Mouse (Mus musculus) heart, postnatal 0 days (tissue): ENCODE data around the gene Gm5134. TPM values are rescaled to one million over a fixed set of nuclear protein-coding genes. Genes with fewer than 3 reads are reported as not detected.

Experiments
- ATAC-seq: fragments of 200-750 bp; cut with Nextera tagmentation; 2 replicates; pipeline ENCODE4 v1.8.0; 2017; ENCODE audit warnings: low read depth, moderate number of reproducible peaks, moderate library complexity; ENCODE audit not compliant: insufficient read depth
- DNase-seq: peaks from one replicate; pipeline ENCODE4 v3.0.0-alpha.2; 2016; ENCODE audit warnings: low spot score
- H3K27ac ChIP-seq: fragments of 300-500 bp; sonication (generic); 2 replicates; pipeline ENCODE4 v1.5.1; 2014; ENCODE audit warnings: low read depth, mild to moderate bottlenecking
- H3K27me3 ChIP-seq: fragments of 300-500 bp; sonication (generic); 2 replicates; pipeline ENCODE4 v1.6.1; 2014; ENCODE audit warnings: low read length, mixed read lengths; ENCODE audit not compliant: control insufficient read depth, insufficient read depth
- H3K36me3 ChIP-seq: fragments of 300-500 bp; sonication (generic); replicated peaks from 2 replicates; pipeline ENCODE4 v1.6.1; 2014; ENCODE audit warnings: low read length, mixed read lengths; ENCODE audit not compliant: control insufficient read depth, insufficient read depth
- H3K4me1 ChIP-seq: fragments of 300-500 bp; sonication (generic); 2 replicates; pipeline ENCODE4 v1.6.1; 2014; ENCODE audit warnings: antibody characterized with exemption; ENCODE audit not compliant: control insufficient read depth, insufficient read depth
- H3K4me2 ChIP-seq: fragments of 300-500 bp; sonication (generic); 2 replicates; pipeline ENCODE4 v1.6.1; 2014; ENCODE audit warnings: low read depth, mild to moderate bottlenecking, low read length, moderate library complexity
- H3K4me3 ChIP-seq: fragments of 300-500 bp; sonication (generic); 2 replicates; pipeline ENCODE4 v1.5.1; 2014; ENCODE audit warnings: low read depth, low read length
- H3K9ac ChIP-seq: fragments of 300-500 bp; sonication (generic); replicated peaks from 2 replicates; pipeline ENCODE4 v1.6.1; 2014; ENCODE audit warnings: low read depth, low read length, mixed read lengths
- H3K9me3 ChIP-seq: fragments of 300-500 bp; sonication (generic); replicated peaks from 2 replicates; pipeline ENCODE4 v1.6.1; 2016; ENCODE audit warnings: low read length; ENCODE audit not compliant: control insufficient read depth
- CTCF ChIP-seq: IDR thresholded peaks from 2 replicates; pipeline ENCODE4 v1.5.1; 2016; ENCODE audit warnings: antibody characterized with exemption, control low read depth, low read depth
- EP300 ChIP-seq: IDR thresholded peaks from 2 replicates; pipeline ENCODE4 v1.6.1; 2016; ENCODE audit warnings: antibody characterized with exemption, low read depth
- WGBS: fragments of 180-500 bp; shearing (Covaris S2); extraction: QIAGEN DNeasy Blood & Tissue Kit; methylation state at CpG from one replicate; pipeline ENCODE4 v1.1.7; 2014; 5-methylcytosine and 5-hydroxymethylcytosine counted together
- polyA plus RNA-seq: library from polyadenylated mRNA; unstranded; fragments of >200 nt; fragmentation: Nextera tagmentation; extraction: Ambion mirVana; gene quantifications from 2 replicates; pipeline ENCODE4 v1.2.1, GENCODE M21; 2015
- total RNA-seq: library from RNA; depleted of rRNA; stranded (reverse); fragments of >200 nt; gene quantifications from 2 replicates; pipeline ENCODE4 v1.2.3, GENCODE M21; 2014; ENCODE audit warnings: low replicate concordance

Gm5134 gene
- total and polyA plus RNA-seq, 2 experiments from 2014 or later, result not detected

- 85% methylated on average over 10 of the region's 10 CpGs for WGBS
- no peak overlapping the region for H3K4me3 ChIP-seq
- no peak overlapping the region for H3K27ac ChIP-seq
- TF ChIP-seq EP300 (no peak), CTCF (no peak)
- DNase-seq, result no peak
- no peaks in the 10 kb centered on the region for H3K27me3 ChIP-seq
- no peak for ATAC-seq
- no peaks in the 10 kb centered on the region; the same call in 1 of the 2 replicates for H3K9me3 ChIP-seq
- no peak overlapping the region for H3K4me2 ChIP-seq
- no peaks in the 10 kb centered on the region for H3K36me3 ChIP-seq
- no peaks in the 10 kb centered on the region for H3K4me1 ChIP-seq
- H3K9ac ChIP-seq, result no peak overlapping the region
Measured at GRCm38 (mm10) chr10:75973846-75974245, 19.5 kb downstream of the Gm5134 start.

GRCm38 (mm10) chr10:75975216-75975615, 20.9 kb downstream of the Gm5134 start:
- ATAC-seq, result no peak

GRCm38 (mm10) chr10:75978119-75978834, 24.0 kb downstream of the Gm5134 start:
- Histone ChIP-seq H3K4me2 (no peak overlapping the region), H3K27ac (no peak overlapping the region), H3K4me3 (no peak overlapping the region), H3K4me1 (no peaks in the 10 kb centered on the region), H3K9me3 (no peaks in the 10 kb centered on the region), H3K27me3 (no peaks in the 10 kb centered on the region), H3K36me3 (no peaks in the 10 kb centered on the region), H3K9ac (no peak overlapping the region)
- DNase-seq (no peak), ATAC-seq (no peak)
- 41% methylated on average over 10 of the region's 10 CpGs for WGBS
- TF ChIP-seq CTCF, result no peak
- TF ChIP-seq EP300, result no peak

More at GRCm38 (mm10) chr10:75975216-75975615, 20.9 kb downstream of the Gm5134 start:
- 71% methylated on average over 5 of the region's 5 CpGs for WGBS
- no peaks in the 10 kb centered on the region for H3K27me3 ChIP-seq
- no peaks in the 10 kb centered on the region; the same call in 1 of the 2 replicates for H3K9me3 ChIP-seq
- H3K36me3 ChIP-seq, result no peaks in the 10 kb centered on the region
- no peak overlapping the region for H3K9ac ChIP-seq
- TF ChIP-seq EP300 (no peak), CTCF (peak; percentile 60)
- no peak overlapping the region for H3K4me2 ChIP-seq
- no peaks in the 10 kb centered on the region for H3K4me1 ChIP-seq
- DNase-seq, result no peak
- H3K27ac ChIP-seq, result no peak overlapping the region
- H3K4me3 ChIP-seq, result no peak overlapping the region

- Histone ChIP-seq H3K9me3 (no peaks in the 10 kb centered on the region), H3K4me2 (no peak overlapping the region), H3K36me3 (no peaks in the 10 kb centered on the region), H3K9ac (no peak overlapping the region), H3K4me1 (no peaks in the 10 kb centered on the region), H3K27me3 (no peaks in the 10 kb centered on the region), H3K4me3 (no peak overlapping the region), H3K27ac (no peak overlapping the region)
- TF ChIP-seq EP300, result no peak
- TF ChIP-seq CTCF, result no peak
- DNase-seq, result no peak
- ATAC-seq, result no peak
- WGBS, result 88% methylated on average over 5 of the region's 5 CpGs
Measured at GRCm38 (mm10) chr10:75978835-75979157, 24.5 kb downstream of the Gm5134 start.

- no peak overlapping the region for H3K27ac ChIP-seq
- 82% methylated on average over 3 of the region's 3 CpGs for WGBS
- no peaks in the 10 kb centered on the region for H3K9me3 ChIP-seq
- H3K4me1 ChIP-seq, result no peaks in the 10 kb centered on the region
- no peak overlapping the region for H3K4me3 ChIP-seq
- ATAC-seq (no peak), DNase-seq (no peak)
- H3K36me3 ChIP-seq, result no peaks in the 10 kb centered on the region
- no peak overlapping the region for H3K9ac ChIP-seq
- H3K4me2 ChIP-seq, result no peak overlapping the region
- TF ChIP-seq EP300 (no peak), CTCF (no peak)
- H3K27me3 ChIP-seq, result no peaks in the 10 kb centered on the region
Measured at GRCm38 (mm10) chr10:75979432-75979831, 25.1 kb downstream of the Gm5134 start.
